Mouse (Mus musculus) embryo, embryonic 11 days (tissue): Measurements from ENCODE around the gene Rreb1.

ENCODE experiments used
- DNase-seq: peaks from one replicate; pipeline ENCODE4 v3.0.0-alpha.2; 2015

Gene Rreb1

DNA sequence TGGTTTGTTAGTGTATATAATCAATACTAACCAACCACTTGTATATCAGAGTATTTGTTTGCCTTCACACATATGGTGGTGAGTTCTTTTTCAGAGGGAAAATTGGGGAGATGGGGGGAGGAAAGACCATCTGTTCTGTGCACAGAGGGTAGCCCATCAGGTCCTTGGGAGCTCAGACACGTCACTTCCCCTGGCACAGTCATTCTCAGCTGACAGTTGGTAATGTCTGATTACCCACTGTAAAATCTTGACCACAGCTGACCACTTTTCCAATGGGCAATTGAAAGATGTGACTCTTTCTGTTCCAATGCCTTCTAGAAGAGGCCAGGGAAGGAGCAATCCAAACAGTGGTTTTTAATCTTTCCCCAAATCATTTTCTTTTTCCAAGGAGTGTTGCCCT lies 101.8 kb downstream of the Rreb1 start:
- no peak for DNase-seq

DNA sequence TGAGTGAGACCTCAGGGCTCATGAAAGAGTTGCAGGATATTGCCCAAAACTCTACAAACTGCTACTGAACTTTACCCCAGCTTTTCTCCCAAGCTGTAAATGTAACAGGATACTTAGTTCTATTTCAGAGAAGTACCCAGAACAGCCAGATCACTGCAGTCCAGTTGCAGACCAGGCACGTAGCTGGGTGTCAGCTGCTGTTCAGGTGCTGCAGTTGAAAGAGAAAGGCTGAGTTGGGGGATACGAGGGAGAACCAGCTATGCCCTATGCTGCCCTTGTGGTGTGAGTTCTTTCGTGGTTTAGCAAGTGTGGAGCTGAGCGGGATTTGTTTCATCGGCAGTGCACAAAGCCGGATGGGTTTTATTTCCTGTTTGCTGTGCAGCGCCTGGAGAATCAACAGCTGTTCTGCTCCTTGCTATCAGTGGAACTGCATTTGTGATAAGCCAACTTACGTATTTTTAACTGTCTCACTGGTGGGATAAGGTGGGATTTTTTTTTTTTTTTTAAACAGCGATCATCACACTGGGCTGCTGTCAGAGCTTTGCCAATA lies 102.5 kb downstream of the Rreb1 start:
- DNase-seq: no peak

DNA sequence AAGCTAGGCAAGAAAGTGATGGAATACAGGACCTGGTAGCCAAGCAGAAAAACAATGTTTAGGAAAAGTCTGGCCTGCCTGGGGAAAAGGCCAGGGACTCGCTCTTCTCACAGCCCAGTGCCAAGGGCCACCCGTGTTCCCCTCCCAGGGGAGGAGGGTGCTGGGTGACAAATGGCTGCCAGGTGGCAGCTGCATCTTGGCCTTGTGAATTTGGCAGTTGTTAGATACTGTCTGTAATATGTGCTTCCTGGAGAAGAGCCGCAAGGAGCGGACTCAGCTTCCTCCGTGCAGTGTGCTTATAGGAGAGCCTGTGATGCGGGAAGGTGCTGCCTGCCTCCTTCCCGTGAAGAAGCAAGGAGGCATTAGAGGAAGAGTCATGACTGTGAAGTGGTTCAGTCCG lies 104.3 kb downstream of the Rreb1 start:
- DNase-seq: no peak

DNA sequence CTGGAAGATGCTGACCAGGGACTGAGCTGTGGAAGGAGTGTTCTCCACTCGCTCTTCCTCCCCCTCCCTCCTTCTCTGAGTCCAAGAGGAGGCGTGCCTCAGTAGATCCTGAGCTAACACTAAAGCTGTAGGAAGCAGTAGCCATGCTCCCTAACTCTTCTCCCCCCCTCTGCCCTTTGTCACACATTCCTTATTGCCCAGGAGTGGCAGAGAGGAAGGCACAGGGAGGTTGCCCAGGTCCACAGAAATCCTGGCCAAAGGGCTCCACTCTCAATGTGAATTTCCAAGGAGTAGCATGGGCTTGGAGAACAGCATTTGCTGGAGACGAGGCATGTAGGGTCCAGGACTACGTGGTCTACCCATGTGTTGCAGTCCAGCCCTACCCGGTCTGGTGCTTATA lies 104.8 kb downstream of the Rreb1 start:
- no peak for DNase-seq

DNA sequence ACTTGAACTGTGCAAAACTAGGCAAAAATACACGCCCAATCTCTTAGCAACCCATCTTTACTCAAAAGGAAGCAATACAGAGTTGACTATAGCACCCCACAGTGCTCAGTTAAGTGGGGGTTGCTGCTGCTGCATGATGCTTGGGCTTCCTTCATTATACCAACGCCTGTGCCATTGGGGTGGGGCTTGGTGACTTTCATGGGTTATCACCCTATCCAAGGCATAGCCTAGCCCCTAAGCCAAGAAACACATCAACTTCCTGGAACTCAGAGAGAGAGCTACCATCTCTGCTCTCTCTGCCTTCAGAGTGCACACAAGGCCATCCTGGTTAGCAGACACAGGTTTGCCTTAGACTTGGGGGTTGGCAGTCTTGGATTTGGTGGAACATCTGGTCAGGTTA lies 107.2 kb downstream of the Rreb1 start:
- no peak for DNase-seq

DNA sequence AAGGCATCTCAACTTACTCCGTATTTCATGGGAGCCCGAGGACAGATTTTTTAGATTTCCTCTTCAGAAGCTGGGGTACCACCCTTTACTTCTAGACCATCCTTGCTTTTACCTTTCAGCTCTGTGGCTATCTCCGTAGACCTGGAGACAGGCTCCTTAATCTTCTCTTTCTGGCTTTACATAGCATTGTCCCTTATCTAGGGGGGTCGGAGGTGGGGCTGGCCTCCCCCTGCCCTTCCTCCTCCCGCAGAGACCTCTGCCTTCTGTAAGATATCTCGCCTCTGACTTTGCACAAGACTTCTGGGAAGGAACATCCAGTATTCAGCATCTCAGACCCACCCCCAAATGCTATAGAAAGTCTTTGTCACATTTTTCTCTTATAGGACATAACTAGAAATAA lies 107.8 kb downstream of the Rreb1 start:
- no peak for DNase-seq

DNA sequence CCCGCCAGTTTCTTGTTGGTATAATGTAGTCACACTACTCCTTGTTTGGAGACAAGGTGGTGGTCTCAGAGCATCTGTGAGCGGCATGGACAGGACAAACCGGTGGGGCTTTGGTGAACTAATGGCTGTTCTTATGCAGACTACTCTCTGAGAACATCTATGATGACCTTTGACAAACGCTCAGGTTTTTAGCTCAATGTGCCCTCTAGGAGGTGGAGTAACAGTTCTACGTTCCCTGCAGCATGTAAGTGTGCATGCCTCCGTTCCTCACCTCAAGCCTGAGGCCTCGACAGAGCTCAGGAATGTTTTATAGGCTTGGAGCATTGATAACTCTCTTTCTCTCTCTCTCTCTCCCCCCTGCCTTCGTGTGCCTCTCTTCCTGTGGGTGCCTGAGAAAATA lies 116.6 kb downstream of the Rreb1 start:
- no peak for DNase-seq

DNA sequence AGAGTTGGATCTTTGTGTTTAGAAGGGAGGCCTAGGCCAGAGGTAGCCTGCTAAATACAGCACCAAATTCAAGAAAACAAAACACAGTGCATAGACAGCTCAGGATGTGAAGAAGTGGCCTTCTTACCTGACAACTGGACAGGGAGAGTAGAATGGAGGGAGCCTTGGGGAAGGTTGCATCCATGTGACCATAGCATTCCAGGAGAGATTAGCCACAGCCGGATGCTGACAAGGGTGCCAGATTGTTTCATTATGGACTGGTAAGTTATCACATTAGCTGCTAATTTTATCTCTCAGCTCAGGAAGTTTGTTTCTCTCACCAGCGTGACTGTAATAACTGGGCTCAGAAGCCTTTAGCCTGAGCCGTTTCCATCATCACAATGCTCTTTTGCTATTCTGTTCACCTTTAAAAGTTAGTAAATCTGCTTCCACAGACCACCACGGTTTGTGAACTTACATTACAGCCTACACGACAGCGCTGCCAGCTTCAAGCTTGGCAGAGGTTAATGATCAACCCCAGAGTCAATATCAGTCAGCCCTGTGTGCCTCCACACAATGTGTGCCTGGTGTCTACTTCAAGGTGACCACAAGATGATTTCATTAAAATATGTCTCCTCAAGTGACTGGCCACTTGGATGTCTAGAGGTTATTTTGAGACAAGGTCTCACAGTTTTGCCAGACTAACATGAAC lies 117.5 kb downstream of the Rreb1 start:
- no peak for DNase-seq

DNA sequence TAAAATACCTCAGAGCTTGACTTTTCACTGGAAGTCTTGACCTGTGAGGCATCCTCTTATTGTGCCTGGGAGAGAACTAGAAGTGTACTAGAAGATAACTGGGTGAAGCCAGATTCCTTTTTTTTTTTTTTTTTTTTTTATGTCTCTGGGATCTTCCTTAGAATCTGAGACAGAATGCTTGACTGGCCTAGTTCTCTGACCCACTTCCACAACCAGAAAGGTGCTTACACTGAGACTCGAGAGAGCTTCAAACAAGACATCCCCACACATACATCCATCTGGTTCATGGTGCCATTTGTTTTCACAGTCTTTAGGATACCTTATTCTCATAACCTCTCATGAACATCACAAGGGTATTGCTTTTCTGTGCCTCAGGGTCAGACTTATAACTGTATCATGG lies 118.2 kb downstream of the Rreb1 start:
- DNase-seq: no peak

DNA sequence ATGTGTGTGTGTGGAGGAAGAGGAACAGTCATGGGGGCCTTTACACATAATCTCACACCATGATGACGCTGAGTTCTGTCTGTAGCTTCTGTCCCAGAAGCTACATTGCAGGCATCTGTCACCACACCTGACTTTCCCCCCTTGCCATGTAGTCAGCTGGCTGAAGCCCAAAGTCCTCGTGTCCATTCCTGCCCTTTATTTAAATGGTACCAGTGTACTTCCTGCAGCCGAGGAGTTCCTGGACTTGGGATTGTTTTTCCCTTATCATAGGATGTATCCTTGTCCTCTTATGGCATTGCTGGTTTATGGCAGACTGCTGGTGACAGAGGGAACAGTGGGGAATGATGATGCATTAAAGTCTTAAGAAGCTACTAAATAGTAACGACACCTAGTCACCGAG lies 120.6 kb downstream of the Rreb1 start:
- no peak for DNase-seq

DNA sequence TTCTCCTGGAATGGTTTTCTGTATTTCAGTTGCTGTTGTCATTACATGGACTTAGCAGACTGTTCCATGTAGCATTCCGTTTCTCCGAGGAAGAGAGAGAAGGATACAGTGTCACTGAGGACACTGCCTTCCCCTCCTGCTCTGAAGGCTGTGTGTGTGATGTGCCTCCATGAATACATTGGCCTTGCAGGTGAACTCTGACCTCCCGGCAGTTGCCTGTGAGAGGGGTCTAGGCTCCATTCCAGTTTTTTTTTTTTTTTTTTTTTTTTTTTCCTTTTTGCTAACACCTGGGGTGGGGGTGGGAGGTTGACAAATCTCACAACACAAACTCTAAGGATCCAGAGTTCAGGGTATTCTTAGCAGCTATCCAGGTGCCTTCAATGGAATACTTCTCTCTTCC lies 124.8 kb downstream of the Rreb1 start:
- DNase-seq: no peak

DNA sequence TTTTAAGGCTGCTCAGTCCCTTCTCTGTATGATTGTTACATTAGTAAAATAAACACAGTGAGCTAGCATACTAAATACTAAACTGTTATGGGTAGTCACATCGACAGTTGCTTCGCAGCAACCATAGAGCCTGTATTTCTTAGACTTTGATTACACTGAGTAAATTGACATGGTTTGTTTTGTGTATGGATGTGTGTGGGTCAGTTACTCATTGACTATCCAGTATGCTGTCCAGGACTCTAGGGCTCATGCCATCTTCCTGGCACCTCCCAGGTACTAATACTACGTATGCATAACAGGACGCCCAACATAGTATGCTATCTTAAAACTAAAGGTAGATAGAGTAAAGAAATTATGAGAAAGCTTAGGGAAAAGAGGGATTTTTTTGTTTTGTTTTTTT lies 125.3 kb downstream of the Rreb1 start:
- DNase-seq: no peak

DNA sequence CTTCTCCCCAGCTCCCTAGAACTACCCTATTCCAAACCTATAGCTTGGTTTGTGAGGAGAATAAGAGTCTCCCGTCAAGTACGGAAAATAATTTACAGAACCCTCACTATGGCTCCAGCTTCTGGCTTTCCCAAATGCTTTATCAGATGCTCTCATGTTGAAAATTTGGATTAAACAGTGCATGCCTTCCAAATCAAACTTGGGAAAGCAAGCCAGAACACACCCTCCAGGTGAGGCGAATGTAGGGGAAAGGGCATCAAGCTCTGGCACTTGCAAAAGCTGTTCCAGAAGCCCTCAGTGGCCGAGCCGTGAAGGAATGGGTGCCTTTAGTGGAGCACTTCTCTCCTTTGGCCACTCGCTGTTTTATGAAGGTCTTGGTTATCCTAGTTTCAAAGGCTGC lies 126.2 kb downstream of the Rreb1 start:
- DNase-seq: no peak

DNA sequence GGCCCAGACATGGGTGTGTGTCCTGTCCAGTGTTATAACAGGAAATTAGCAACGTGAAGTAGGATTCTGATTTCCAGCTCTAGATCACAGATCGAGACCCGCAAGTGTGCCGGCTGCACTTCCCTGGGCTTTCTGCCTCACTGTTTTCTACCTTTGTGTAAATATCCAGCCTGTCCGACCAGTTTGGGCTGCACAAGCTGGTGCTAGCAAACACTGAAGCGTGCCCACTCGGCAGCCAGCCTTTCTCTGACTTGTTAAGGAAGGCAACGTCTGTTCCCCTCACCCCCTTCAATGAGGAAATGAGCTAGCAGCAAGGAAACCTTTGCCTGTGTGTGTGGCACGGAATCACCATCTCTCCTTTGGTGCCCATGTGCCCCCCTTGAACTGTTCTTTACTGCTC lies 129.9 kb downstream of the Rreb1 start:
- no peak for DNase-seq

DNA sequence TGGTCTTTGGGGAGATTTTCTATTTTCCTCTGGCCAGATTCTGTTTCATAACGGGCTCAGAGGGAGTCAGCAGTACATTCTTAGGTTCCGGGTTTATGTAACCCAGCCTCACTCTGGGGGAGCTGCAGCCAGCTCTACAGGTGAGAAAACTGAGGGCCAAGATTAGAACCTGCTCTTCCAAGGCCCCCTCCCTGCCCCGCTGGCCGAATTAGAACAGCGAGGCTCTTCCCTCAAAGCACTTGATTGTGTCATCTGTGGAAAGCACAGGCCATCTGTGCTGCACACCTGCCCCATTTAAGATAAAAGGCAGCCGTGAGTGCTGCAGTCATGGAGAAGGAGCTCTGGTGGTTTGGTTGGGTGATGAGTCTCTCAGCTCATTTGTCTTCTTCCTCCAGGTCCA lies 130.3 kb downstream of the Rreb1 start:
- DNase-seq: no peak

DNA sequence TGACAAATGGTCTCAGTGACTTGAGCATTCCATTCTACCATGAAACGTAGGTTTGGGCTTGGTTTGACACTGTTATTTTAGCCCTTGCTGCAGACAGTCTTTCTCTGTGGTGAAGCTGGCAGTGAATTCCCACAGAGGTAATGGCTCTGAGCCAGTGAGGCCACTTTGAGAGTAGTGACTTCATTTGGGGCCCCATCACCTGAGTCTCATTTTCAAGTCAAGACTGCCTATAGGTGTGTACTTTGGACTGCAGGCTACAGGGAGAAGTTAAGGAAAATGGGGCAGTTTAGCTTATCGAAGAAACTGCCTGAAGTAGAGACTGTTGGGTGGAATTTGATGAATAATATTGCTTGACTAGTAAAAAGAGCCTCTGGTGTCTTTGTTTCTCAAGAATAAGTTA lies 131.0 kb downstream of the Rreb1 start:
- no peak for DNase-seq

DNA sequence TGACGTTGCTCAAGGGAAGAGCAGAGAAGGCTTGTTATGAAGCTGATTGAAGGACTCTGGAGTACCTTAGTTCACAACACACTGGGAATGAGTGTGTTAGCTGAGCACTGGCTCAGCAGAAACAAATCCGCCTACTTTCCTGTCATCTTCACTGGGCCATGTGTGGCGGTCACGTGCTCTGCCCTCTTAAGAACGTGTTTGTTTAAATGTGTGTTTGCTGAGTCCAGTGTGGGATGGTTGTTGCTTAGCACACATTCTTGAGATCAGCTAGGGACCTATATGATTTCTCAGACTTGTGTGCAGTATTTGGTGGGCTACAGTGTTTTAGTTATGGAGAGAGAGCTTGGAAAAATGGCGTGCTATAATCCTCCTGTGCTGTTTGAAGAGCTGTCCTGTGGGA lies 133.8 kb downstream of the Rreb1 start:
- DNase-seq: no peak

DNA sequence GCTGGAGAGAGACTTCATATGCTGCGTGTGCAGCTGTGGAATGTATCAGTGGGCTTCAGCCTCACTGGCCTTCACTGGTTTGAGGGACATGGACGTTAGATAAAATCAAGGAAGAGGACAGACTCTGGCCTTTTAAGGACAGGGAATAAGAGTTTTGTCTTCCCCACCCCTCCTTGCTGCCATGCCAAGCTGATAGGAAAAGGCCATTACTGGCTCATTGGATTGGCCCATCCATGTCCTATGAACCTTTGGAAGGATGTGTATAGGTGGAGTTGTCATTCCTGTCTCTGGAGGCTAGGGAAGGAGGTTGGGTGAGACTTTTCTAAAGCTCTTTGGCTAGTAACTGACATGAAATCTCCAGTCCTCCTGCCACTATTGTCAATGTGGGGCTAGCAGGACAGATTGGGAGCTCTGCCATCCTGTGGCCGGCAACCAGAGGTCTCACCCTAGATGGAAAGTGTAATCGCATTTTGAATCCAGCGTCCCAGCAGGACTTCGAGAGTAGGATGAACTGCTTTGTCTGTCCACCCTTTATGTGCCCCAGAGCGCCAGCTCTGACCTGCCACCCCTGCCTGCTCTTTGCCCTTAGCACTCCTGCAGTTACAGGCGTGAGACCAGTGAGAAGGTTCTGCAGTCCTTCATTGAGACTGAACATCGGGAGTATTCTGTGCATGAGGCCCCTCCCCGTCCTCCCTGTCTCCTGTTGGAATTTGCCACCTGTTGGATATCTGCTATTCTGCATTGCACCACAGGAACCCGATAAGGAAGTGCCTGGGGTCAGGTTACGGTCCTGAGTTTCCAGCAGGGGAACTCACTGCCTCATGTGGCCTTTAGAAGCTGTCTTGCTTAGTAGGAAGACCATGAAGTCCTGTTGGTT lies 134.6 kb downstream of the Rreb1 start:
- DNase-seq: no peak

DNA sequence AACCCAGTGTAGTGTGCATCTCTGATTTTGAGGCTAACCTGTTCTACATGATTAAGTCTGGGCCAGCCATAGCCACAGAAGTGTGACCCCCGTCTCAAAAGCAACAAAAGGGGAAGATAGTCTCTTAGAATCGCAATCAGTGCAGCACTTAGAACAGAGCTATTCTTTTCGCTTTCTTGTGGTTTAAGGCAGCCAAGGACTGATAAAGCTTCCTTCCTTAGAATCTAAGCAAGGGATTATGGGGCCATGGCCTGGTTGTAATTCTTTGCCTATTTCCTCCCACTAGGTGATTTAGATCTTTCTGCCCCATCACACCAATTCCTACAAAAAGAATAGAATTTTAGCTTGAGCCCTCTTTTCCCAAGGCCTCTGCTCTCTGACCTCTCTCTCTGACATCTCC lies 135.8 kb downstream of the Rreb1 start:
- DNase-seq: no peak

DNA sequence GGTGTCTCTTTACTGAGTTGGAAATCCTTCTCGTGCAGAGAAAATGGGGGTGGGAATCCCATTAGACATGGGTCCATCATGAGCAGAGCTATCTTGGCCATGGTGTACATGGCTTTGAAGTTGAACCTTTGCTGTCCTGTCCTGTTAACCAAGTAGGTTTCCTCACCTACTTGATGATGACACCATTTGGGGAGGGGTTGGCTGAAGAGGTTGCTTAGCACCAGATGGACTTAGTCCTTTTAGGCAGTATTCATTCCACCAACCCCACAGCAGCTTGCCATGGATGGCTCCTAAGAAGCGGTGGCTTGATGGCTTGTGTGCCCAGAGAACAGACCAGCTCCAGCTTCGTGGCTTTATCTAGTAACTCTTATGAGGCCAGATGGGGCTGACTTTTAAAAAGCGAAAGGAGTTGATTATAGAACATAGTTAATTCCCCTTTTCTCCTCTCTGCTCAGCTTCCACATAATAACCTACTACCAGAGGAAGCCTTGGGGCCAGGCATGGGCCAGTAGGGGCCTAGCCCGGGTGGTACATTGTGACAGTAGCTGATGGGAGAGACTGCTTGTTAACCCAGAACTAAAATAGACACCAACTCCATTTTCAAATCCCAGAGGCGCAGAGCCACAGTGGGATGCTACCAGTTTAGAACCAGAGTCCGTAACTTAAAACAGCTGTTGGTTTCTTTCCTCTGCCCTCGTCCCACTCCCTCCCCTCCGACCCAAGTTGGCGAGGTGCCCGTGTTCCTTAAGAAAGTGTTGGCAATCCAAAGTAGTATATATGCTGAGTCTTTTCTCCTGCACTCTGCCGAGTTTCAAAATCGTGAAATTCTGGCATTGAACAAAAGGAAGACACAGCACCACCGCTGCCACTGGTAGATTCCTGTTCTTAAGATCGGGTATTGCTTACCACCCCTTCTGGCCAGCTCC lies 140.4 kb downstream of the Rreb1 start:
- DNase-seq: no peak

DNA sequence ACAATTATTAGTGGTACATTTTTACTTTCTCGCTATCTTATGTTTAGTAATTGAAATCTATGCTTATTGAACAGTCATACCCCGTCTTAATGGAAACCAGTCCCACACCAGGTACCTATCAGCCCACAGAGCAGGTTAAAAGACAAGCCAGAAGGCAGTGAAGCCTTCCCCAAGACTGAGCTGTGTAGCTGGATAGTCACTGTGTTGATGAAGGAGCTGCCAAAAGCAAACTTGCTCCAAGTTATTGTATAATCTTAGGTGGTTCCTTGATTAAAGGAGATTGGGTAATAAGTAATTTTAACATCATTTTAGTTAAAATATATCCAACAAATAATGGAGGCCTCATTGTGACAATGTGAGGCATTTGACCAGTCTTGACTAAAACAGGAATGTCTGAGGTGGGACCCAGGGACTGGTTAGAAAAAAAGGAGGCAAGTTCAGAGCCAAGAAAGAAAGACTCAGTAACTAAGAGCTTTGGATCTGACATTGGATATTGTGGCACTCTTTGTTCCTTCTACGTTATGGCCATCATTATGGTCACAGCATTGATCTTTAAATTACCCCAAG lies 141.6 kb downstream of the Rreb1 start:
- no peak for DNase-seq

DNA sequence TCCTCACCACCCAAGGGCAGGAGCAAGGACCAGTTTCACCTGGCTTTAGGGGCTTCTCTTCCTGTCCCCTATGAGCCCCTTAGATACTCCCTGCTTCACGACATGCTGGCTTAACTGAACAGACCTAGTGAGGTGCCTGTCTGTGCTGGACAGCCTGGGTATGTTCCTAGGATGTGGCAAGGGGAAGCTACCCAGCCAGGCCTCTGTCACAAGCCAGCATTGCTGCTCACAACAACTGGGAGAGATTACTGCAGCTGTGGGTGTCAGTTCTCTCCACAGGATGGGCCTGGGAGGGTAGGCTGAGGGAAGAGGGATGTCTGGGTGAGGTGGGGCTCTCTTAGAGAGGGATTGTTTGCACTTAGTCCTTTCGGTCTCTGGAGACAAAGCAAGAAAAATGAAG lies 142.5 kb downstream of the Rreb1 start:
- DNase-seq: no peak

DNA sequence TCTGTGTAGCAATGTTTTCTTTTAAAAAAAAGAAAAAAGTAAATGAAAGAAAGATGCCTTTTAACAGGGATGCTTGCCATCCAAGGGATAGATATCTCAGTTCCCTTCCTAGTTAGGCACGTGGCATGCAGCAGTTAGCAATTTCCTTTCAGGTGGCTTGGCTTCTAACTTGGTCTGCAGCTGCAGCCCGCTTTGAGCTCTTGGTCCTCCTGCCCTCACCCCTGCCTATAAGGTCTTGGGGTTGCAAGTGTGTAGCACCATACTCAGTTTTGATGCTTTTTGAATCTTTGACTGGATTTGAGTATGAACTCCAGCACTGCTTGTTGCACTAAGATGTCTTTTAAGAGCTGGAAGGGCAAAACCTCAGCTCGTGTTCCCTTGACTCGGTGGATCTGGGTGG lies 144.9 kb downstream of the Rreb1 start:
- no peak for DNase-seq
